Mouse (Mus musculus): Measurements from ENCODE around the gene Ctxn2.

GRCm38 (mm10) chr2:125123477-125123852, 13.0 kb upstream of the Ctxn2 start, which contains the start of gene Myef2:
- TF ChIP-seq CTCF (IDR thresholded peaks at IDR 0.05; ENCODE audit: control insufficient read depth, insufficient read depth, insufficient read length) (no peak), MAX (IDR thresholded peaks at IDR 0.05) (no peak), FOSL1 (IDR thresholded peaks at IDR 0.05; ENCODE audit: insufficient read depth, low read length, poor library complexity, severe bottlenecking) (no peak), MYOG (IDR thresholded peaks at IDR 0.05; ENCODE audit: control insufficient read depth, extremely low read depth, insufficient read length) (no peak), MYOD1 (IDR thresholded peaks at IDR 0.05; ENCODE audit: control insufficient read depth, insufficient read length, low read depth) (no peak), USF1 (IDR thresholded peaks at IDR 0.05; ENCODE audit: low read depth) (no peak)

All from C2C12 (cell line).